Mouse (Mus musculus): Measurements from ENCODE around the gene Gm20873.
"Not testable (repeated sequence)": the region's sequence is repeated elsewhere in the genome, so short reads cannot be mapped to it uniquely, and the experiment has no call there.

Gene Gm20873

DNA sequence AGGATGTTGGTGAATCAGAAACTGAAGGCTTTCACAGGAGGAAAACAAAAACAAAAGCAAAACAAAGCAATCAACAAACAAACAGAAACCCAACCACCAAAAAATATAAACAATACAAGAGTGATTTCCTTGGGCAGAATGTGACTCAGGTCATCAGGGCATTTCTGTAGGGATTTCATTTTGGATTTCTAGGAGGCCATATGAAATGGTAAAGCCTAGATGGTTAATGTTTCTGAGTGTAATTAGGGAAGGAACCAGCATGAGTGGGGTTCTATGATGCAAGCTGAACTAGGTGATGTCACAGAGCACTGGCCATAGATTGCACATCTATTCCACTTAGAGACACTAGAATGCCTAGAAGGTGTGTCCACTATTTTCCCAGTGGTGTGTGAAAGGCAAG lies at the start of gene Gm20873:
TSS of gene Gm20873 (plus strand) at position 301 of the 400 bp plus-strand sequence.
- not testable (repeated sequence) for DNase-seq (ENCODE audit: low spot score in 2 of 2)

DNA sequence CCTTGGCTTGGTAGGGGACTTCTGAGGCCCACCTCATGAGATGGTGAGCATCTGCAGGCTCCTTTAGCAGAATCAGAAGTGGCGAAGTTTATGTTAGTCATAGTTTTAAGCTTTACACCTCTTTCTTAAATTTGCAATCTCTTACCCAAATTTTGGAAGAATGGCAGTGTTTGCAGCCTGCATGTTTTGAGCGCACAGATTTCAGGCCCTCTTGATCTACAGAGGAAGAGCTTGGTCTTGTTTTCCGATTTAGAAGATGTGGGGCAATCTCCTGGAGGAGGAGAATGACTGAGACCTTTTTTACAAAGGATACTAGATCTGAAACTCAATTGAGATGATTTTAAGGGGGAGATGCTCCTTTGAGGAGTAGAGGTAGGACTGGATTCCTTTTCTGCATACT lies 29.0 kb upstream of the Gm20873 start, which contains the start of gene Gm21746:
TSS of gene Gm21746 (minus strand) at position 101 of the 400 bp plus-strand sequence.
- DNase-seq (ENCODE audit: low spot score in 2 of 2), result not testable (repeated sequence)

Measured in urinary bladder, postnatal 36 days (tissue).